Mouse (Mus musculus): ENCODE results near the gene Lrrc4c. TPM values are rescaled to one million over a fixed set of nuclear protein-coding genes. Genes with fewer than 3 reads are reported as not detected.

The Lrrc4c gene
- polyA plus RNA-seq, 1 experiment from 2014 or later = 34.9 TPM

GRCm38 (mm10) chr2:97339627-97340026, 1021.7 kb downstream of the Lrrc4c start:
- Histone ChIP-seq H3K27ac (no peak overlapping the region), H3K9ac (no peak overlapping the region), H3K4me2 (replicated peaks) (no peak overlapping the region), H3K36me3 (replicated peaks; ENCODE audit: control insufficient read depth, insufficient read depth) (no peaks in the 10 kb centered on the region), H3K9me3 (ENCODE audit: control insufficient read depth, low read length) (no peaks in the 10 kb centered on the region), H3K4me3 (replicated peaks; ENCODE audit: low read length) (no peak overlapping the region), H3K4me1 (replicated peaks; ENCODE audit: control insufficient read depth, insufficient read depth, low read length) (no peaks in the 10 kb centered on the region), H3K27me3 (ENCODE audit: control insufficient read depth, insufficient read depth, low read length) (no peaks in the 10 kb centered on the region)
- no peak for ATAC-seq (ENCODE audit: low FRiP score)
- DNase-seq (ENCODE audit: low spot score) = no peak
- 70% methylated on average over 4 of the region's 4 CpGs for WGBS

- WGBS = 98% methylated on average over 2 of the region's 2 CpGs
- no peak overlapping the region for H3K4me2 ChIP-seq (replicated peaks)
Measured at GRCm38 (mm10) chr2:97361235-97361634, 1043.3 kb downstream of the Lrrc4c start.

GRCm38 (mm10) chr2:97369978-97370377, 1052.0 kb downstream of the Lrrc4c start:
- H3K4me3 ChIP-seq (replicated peaks; ENCODE audit: low read length) = no peak overlapping the region
- DNase-seq (ENCODE audit: low spot score) (no peak), ATAC-seq (ENCODE audit: low FRiP score) (no peak)
- no peak overlapping the region for H3K27ac ChIP-seq
- no peak overlapping the region for H3K4me2 ChIP-seq (replicated peaks)
- H3K9ac ChIP-seq = no peak overlapping the region
- WGBS = 87% methylated on average over 3 of the region's 3 CpGs
- H3K4me1 ChIP-seq (replicated peaks; ENCODE audit: control insufficient read depth, insufficient read depth, low read length) = no peaks in the 10 kb centered on the region
- no peaks in the 10 kb centered on the region for H3K27me3 ChIP-seq (ENCODE audit: control insufficient read depth, insufficient read depth, low read length)
- H3K9me3 ChIP-seq (ENCODE audit: control insufficient read depth, low read length) = no peaks in the 10 kb centered on the region
- no peaks in the 10 kb centered on the region for H3K36me3 ChIP-seq (replicated peaks; ENCODE audit: control insufficient read depth, insufficient read depth)

More at GRCm38 (mm10) chr2:97361235-97361634, 1043.3 kb downstream of the Lrrc4c start:
- H3K36me3 ChIP-seq (replicated peaks; ENCODE audit: control insufficient read depth, insufficient read depth) = no peaks in the 10 kb centered on the region
- H3K9ac ChIP-seq = no peak overlapping the region
- H3K4me1 ChIP-seq (replicated peaks; ENCODE audit: control insufficient read depth, insufficient read depth, low read length) = no peaks in the 10 kb centered on the region
- H3K9me3 ChIP-seq (ENCODE audit: control insufficient read depth, low read length) = no peaks in the 10 kb centered on the region
- no peak overlapping the region for H3K27ac ChIP-seq
- H3K4me3 ChIP-seq (replicated peaks; ENCODE audit: low read length) = no peak overlapping the region
- no peaks in the 10 kb centered on the region for H3K27me3 ChIP-seq (ENCODE audit: control insufficient read depth, insufficient read depth, low read length)
- ATAC-seq (ENCODE audit: low FRiP score) = no peak
- no peak for DNase-seq (ENCODE audit: low spot score)

- WGBS = 62% methylated on average over 3 of the region's 3 CpGs
Measured at GRCm38 (mm10) chr2:97391437-97391836, 1073.5 kb downstream of the Lrrc4c start.

GRCm38 (mm10) chr2:97391876-97392275, 1073.9 kb downstream of the Lrrc4c start:
- 86% methylated on average over 2 of the region's 2 CpGs for WGBS
- ATAC-seq (ENCODE audit: low FRiP score) (no peak), DNase-seq (ENCODE audit: low spot score) (no peak)
- no peaks in the 10 kb centered on the region for H3K4me1 ChIP-seq (replicated peaks; ENCODE audit: control insufficient read depth, insufficient read depth, low read length)
- no peaks in the 10 kb centered on the region for H3K9me3 ChIP-seq (ENCODE audit: control insufficient read depth, low read length)
- H3K27me3 ChIP-seq (ENCODE audit: control insufficient read depth, insufficient read depth, low read length) = no peaks in the 10 kb centered on the region
- H3K27ac ChIP-seq = no peak overlapping the region
- no peak overlapping the region for H3K9ac ChIP-seq
- H3K36me3 ChIP-seq (replicated peaks; ENCODE audit: control insufficient read depth, insufficient read depth) = no peaks in the 10 kb centered on the region
- H3K4me2 ChIP-seq (replicated peaks) = no peak overlapping the region
- no peak overlapping the region for H3K4me3 ChIP-seq (replicated peaks; ENCODE audit: low read length)

More at GRCm38 (mm10) chr2:97391437-97391836, 1073.5 kb downstream of the Lrrc4c start:
- no peak overlapping the region for H3K27ac ChIP-seq
- H3K4me3 ChIP-seq (replicated peaks; ENCODE audit: low read length) = no peak overlapping the region
- no peaks in the 10 kb centered on the region for H3K4me1 ChIP-seq (replicated peaks; ENCODE audit: control insufficient read depth, insufficient read depth, low read length)
- no peak for ATAC-seq (ENCODE audit: low FRiP score)
- H3K36me3 ChIP-seq (replicated peaks; ENCODE audit: control insufficient read depth, insufficient read depth) = no peaks in the 10 kb centered on the region
- H3K9me3 ChIP-seq (ENCODE audit: control insufficient read depth, low read length) = no peaks in the 10 kb centered on the region
- no peak overlapping the region for H3K9ac ChIP-seq
- H3K27me3 ChIP-seq (ENCODE audit: control insufficient read depth, insufficient read depth, low read length) = no peaks in the 10 kb centered on the region
- no peak for DNase-seq (ENCODE audit: low spot score)
- no peak overlapping the region for H3K4me2 ChIP-seq (replicated peaks)

- no peak for DNase-seq (ENCODE audit: low spot score)
- no peaks in the 10 kb centered on the region for H3K36me3 ChIP-seq (replicated peaks; ENCODE audit: control insufficient read depth, insufficient read depth)
- H3K4me2 ChIP-seq (replicated peaks) = no peak overlapping the region
- H3K27me3 ChIP-seq (ENCODE audit: control insufficient read depth, insufficient read depth, low read length) = no peaks in the 10 kb centered on the region
- H3K4me3 ChIP-seq (replicated peaks; ENCODE audit: low read length) = no peak overlapping the region
- no peaks in the 10 kb centered on the region for H3K4me1 ChIP-seq (replicated peaks; ENCODE audit: control insufficient read depth, insufficient read depth, low read length)
- ATAC-seq (ENCODE audit: low FRiP score) = no peak
- no peak overlapping the region for H3K9ac ChIP-seq
- H3K27ac ChIP-seq = no peak overlapping the region
- 79% methylated on average over 1 of the region's 1 CpGs for WGBS
- no peaks in the 10 kb centered on the region for H3K9me3 ChIP-seq (ENCODE audit: control insufficient read depth, low read length)
Measured at GRCm38 (mm10) chr2:97413066-97413465, 1095.1 kb downstream of the Lrrc4c start.

GRCm38 (mm10) chr2:97414416-97415362, 1096.7 kb downstream of the Lrrc4c start:
- Histone ChIP-seq H3K4me2 (replicated peaks) (no peak overlapping the region), H3K36me3 (replicated peaks; ENCODE audit: control insufficient read depth, insufficient read depth) (no peaks in the 10 kb centered on the region), H3K9ac (no peak overlapping the region), H3K27me3 (ENCODE audit: control insufficient read depth, insufficient read depth, low read length) (no peaks in the 10 kb centered on the region), H3K4me1 (replicated peaks; ENCODE audit: control insufficient read depth, insufficient read depth, low read length) (no peaks in the 10 kb centered on the region), H3K9me3 (ENCODE audit: control insufficient read depth, low read length) (no peaks in the 10 kb centered on the region), H3K27ac (no peak overlapping the region), H3K4me3 (replicated peaks; ENCODE audit: low read length) (no peak overlapping the region)
- ATAC-seq (ENCODE audit: low FRiP score) (no peak), DNase-seq (ENCODE audit: low spot score) (no peak)
- 86% methylated on average over 8 of the region's 8 CpGs for WGBS

GRCm38 (mm10) chr2:97434140-97434539, 1116.2 kb downstream of the Lrrc4c start:
- ATAC-seq (ENCODE audit: low FRiP score) (no peak), DNase-seq (ENCODE audit: low spot score) (no peak)
- H3K9me3 ChIP-seq (ENCODE audit: control insufficient read depth, low read length) = no peaks in the 10 kb centered on the region
- H3K36me3 ChIP-seq (replicated peaks; ENCODE audit: control insufficient read depth, insufficient read depth) = no peaks in the 10 kb centered on the region
- no peaks in the 10 kb centered on the region for H3K27me3 ChIP-seq (ENCODE audit: control insufficient read depth, insufficient read depth, low read length)
- H3K4me2 ChIP-seq (replicated peaks) = no peak overlapping the region
- H3K9ac ChIP-seq = no peak overlapping the region
- H3K4me3 ChIP-seq (replicated peaks; ENCODE audit: low read length) = no peak overlapping the region
- no peaks in the 10 kb centered on the region for H3K4me1 ChIP-seq (replicated peaks; ENCODE audit: control insufficient read depth, insufficient read depth, low read length)
- 100% methylated on average over 1 of the region's 1 CpGs for WGBS
- H3K27ac ChIP-seq = no peak overlapping the region

GRCm38 (mm10) chr2:97435616-97436015, 1117.6 kb downstream of the Lrrc4c start:
- no peak overlapping the region for H3K9ac ChIP-seq
- no peak for DNase-seq (ENCODE audit: low spot score)
- no peak overlapping the region for H3K27ac ChIP-seq
- H3K36me3 ChIP-seq (replicated peaks; ENCODE audit: control insufficient read depth, insufficient read depth) = no peaks in the 10 kb centered on the region
- no peaks in the 10 kb centered on the region for H3K27me3 ChIP-seq (ENCODE audit: control insufficient read depth, insufficient read depth, low read length)
- H3K9me3 ChIP-seq (ENCODE audit: control insufficient read depth, low read length) = no peaks in the 10 kb centered on the region
- H3K4me3 ChIP-seq (replicated peaks; ENCODE audit: low read length) = no peak overlapping the region
- ATAC-seq (ENCODE audit: low FRiP score) = no peak
- H3K4me1 ChIP-seq (replicated peaks; ENCODE audit: control insufficient read depth, insufficient read depth, low read length) = no peaks in the 10 kb centered on the region
- WGBS = 79% methylated on average over 2 of the region's 2 CpGs
- H3K4me2 ChIP-seq (replicated peaks) = no peak overlapping the region

Measured in hindbrain, embryonic 14.5 days (tissue).